8 mouse cellular contexts compared by ENCODE assay signal in genomic region chr5:97111207-97111910, GRCm38 (mm10). TPM values are rescaled to one million over a fixed set of nuclear protein-coding genes. Genes with fewer than 3 reads are reported as not detected.
A peak's percentile ranks its signal among the peaks of the same experiment; 100 is the strongest.
DNase-seq lines count a peak whose midpoint lies in the region; ATAC-seq and TF ChIP-seq lines count a peak whose summit lies in the region.

TSS of gene Paqr3 (minus strand) at chr5:97111596.

- peak within 1 kb of the TSS; percentile 75 for H3K4me3 ChIP-seq in forebrain, embryonic 10.5 days
- peak within 1 kb of the TSS; percentile 87 for H3K4me3 ChIP-seq in heart, embryonic 15.5 days
- H3K4me3 ChIP-seq in liver, embryonic 14.5 days (ENCODE audit: insufficient read depth in 1 of 2, low read depth in 2 of 2, low read length in 2 of 2), result peak within 1 kb of the TSS; percentile 55 to 82
- peak within 1 kb of the TSS; percentile 68 for H3K4me3 ChIP-seq in neural tube, embryonic 11.5 days (ENCODE audit: low read depth, low read length)
- peak within 1 kb of the TSS; percentile 70 for H3K4me3 ChIP-seq in stomach, postnatal 0 days (ENCODE audit: low read depth, low read length)

- WGBS in forebrain, embryonic 10.5 days, result 1% methylated on average over 59 of the region's 62 CpGs
- 1% methylated on average over 53 of the region's 62 CpGs for WGBS in heart, embryonic 15.5 days
- WGBS in liver, embryonic 14.5 days (ENCODE audit: insufficient replicate concordance), result 2% methylated on average over 59 of the region's 62 CpGs
- under 1% methylated on average over 50 of the region's 62 CpGs for WGBS in neural tube, embryonic 11.5 days
- WGBS in stomach, postnatal 0 days, result under 1% methylated on average over 52 of the region's 62 CpGs

- H3K4me1 ChIP-seq in forebrain, embryonic 10.5 days, result peaks cover 13% of the 10 kb centered on the region
- H3K4me1 ChIP-seq in heart, embryonic 15.5 days (replicated peaks), result peaks cover 8% of the 10 kb centered on the region
- peaks cover 0 to 9% of the 10 kb centered on the region in 2 experiments; a peak in 2 of 4 replicates for H3K4me1 ChIP-seq in liver, embryonic 14.5 days (replicated peaks; ENCODE audit: control insufficient read depth in 2 of 2, insufficient read depth in 2 of 2, low read length in 1 of 2)
- peaks cover 7% of the 10 kb centered on the region; the same call in 1 of the 2 replicates for H3K4me1 ChIP-seq in neural tube, embryonic 11.5 days (ENCODE audit: control insufficient read depth, insufficient read depth, low read length)
- no peaks in the 10 kb centered on the region for H3K4me1 ChIP-seq in stomach, postnatal 0 days (replicated peaks; ENCODE audit: control insufficient read depth, insufficient read depth)

- peaks cover 9% of the 10 kb centered on the region; the same call in 1 of the 2 replicates for H3K36me3 ChIP-seq in forebrain, embryonic 10.5 days (replicated peaks)
- no peaks in the 10 kb centered on the region for H3K36me3 ChIP-seq in heart, embryonic 15.5 days
- no peaks in the 10 kb centered on the region for H3K36me3 ChIP-seq in liver, embryonic 14.5 days (replicated peaks; ENCODE audit: control insufficient read depth, insufficient read depth, low read depth)
- peaks cover 1% of the 10 kb centered on the region for H3K36me3 ChIP-seq in neural tube, embryonic 11.5 days (ENCODE audit: control insufficient read depth, insufficient read depth, low read length)
- H3K36me3 ChIP-seq in stomach, postnatal 0 days (ENCODE audit: control insufficient read depth, insufficient read depth, low read length), result no peaks in the 10 kb centered on the region

- TF ChIP-seq EP300 in liver, embryonic 14.5 days (IDR thresholded peaks at IDR 0.05; ENCODE audit: low read depth), result no peak
- TF ChIP-seq EP300 in stomach, postnatal 0 days (optimal IDR thresholded peaks at IDR 0.05), result no peak

- peak within 1 kb of the TSS; percentile 84 for H3K27ac ChIP-seq in forebrain, embryonic 10.5 days
- peak within 1 kb of the TSS; percentile 53 for H3K27ac ChIP-seq in heart, embryonic 15.5 days
- H3K27ac ChIP-seq in liver, embryonic 14.5 days, result no peak within 1 kb of the TSS
- H3K27ac ChIP-seq in neural tube, embryonic 11.5 days (ENCODE audit: low read depth, low read length), result 0 out of 2 replicates have a peak within 1 kb of the TSS, but pooled peaks have one; percentile 49
- no peak within 1 kb of the TSS; the same call in 1 of the 2 replicates for H3K27ac ChIP-seq in stomach, postnatal 0 days (replicated peaks)

- H3K9me3 ChIP-seq in forebrain, embryonic 10.5 days, result no peaks in the 10 kb centered on the region
- H3K9me3 ChIP-seq in heart, embryonic 15.5 days (replicated peaks), result no peaks in the 10 kb centered on the region
- no peaks in the 10 kb centered on the region for H3K9me3 ChIP-seq in liver, embryonic 14.5 days (ENCODE audit: control insufficient read depth, low read length)
- no peaks in the 10 kb centered on the region for H3K9me3 ChIP-seq in neural tube, embryonic 11.5 days (ENCODE audit: control insufficient read depth, low read length)
- no peaks in the 10 kb centered on the region for H3K9me3 ChIP-seq in stomach, postnatal 0 days (ENCODE audit: control insufficient read depth, low read length)

- no peaks in the 10 kb centered on the region for H3K27me3 ChIP-seq in forebrain, embryonic 10.5 days (ENCODE audit: poor library complexity, severe bottlenecking)
- H3K27me3 ChIP-seq in heart, embryonic 15.5 days, result no peaks in the 10 kb centered on the region
- H3K27me3 ChIP-seq in liver, embryonic 14.5 days (ENCODE audit: control insufficient read depth, insufficient read depth, low read length), result peaks cover 4% of the 10 kb centered on the region
- no peaks in the 10 kb centered on the region for H3K27me3 ChIP-seq in neural tube, embryonic 11.5 days (ENCODE audit: control insufficient read depth, insufficient read depth, low read length)
- no peaks in the 10 kb centered on the region for H3K27me3 ChIP-seq in stomach, postnatal 0 days (ENCODE audit: control insufficient read depth, insufficient read depth, low read length)

- H3K9ac ChIP-seq in heart, embryonic 15.5 days, result peak within 1 kb of the TSS; percentile 67
- peak within 1 kb of the TSS; percentile 14 for H3K9ac ChIP-seq in liver, embryonic 14.5 days (replicated peaks)
- H3K9ac ChIP-seq in neural tube, embryonic 11.5 days (ENCODE audit: low read length), result peak within 1 kb of the TSS; percentile 78
- H3K9ac ChIP-seq in stomach, postnatal 0 days (ENCODE audit: low read length), result peak within 1 kb of the TSS; percentile 63

- peak within 1 kb of the TSS; percentile 93 for H3K4me2 ChIP-seq in heart, embryonic 15.5 days
- H3K4me2 ChIP-seq in liver, embryonic 14.5 days (ENCODE audit: low read depth), result peak within 1 kb of the TSS; percentile 74
- H3K4me2 ChIP-seq in neural tube, embryonic 11.5 days (ENCODE audit: low read depth), result peak within 1 kb of the TSS; percentile 77
- H3K4me2 ChIP-seq in stomach, postnatal 0 days (replicated peaks; ENCODE audit: low read depth), result peak within 1 kb of the TSS; percentile 82

- peak; percentile 89 for ATAC-seq in CD4-positive, CD25-positive, alpha-beta regulatory T cell, adult 4 months
- peak; percentile 99 for ATAC-seq in heart, embryonic 15.5 days (replicated peaks; ENCODE audit: insufficient number of reproducible peaks, insufficient read depth, low FRiP score, low read depth)
- peak; percentile 97 for ATAC-seq in liver, embryonic 14.5 days (ENCODE audit: insufficient read depth)
- peak; percentile 99 for ATAC-seq in neural tube, embryonic 11.5 days (ENCODE audit: insufficient read depth, low FRiP score, low TSS enrichment)
- ATAC-seq in stomach, postnatal 0 days (ENCODE audit: low FRiP score, low TSS enrichment), result peak; percentile 99

- TF ChIP-seq CTCF in liver, embryonic 14.5 days (IDR thresholded peaks at IDR 0.05; ENCODE audit: low read depth), result no peak
- TF ChIP-seq CTCF in stomach, postnatal 0 days (IDR thresholded peaks at IDR 0.05; ENCODE audit: low read depth), result peak; percentile 7; the same call in 1 of the 2 replicates

- peak; percentile 75 for DNase-seq in c-Kit-negative CD71-positive TER-119-positive erythroid progenitor cells, embryonic 14.5 days (ENCODE audit: low read depth, low spot score)
- DNase-seq in forebrain, embryonic 10.5 days (ENCODE audit: extremely low spot score, low spot score), result peak; percentile 96
- peak; percentile 97 to 99 for DNase-seq in kidney, postnatal 25 days
- peak; percentile 75 to 85 (median 80) for DNase-seq in liver, embryonic 14.5 days (ENCODE audit: low read depth in 3 of 3, low spot score in 3 of 3)
- DNase-seq in neural tube, embryonic 11.5 days (ENCODE audit: low spot score), result peak; percentile 95
- peak; percentile 97 for DNase-seq in stomach, postnatal 0 days (ENCODE audit: low spot score)

RNA-seq across cellular contexts. Expression of gene Paqr3, which starts in this region (rescaled TPM):
- 1 to 10 TPM; 1.5 to 1.7 TPM for polyA plus RNA-seq in CD4-positive, CD25-positive, alpha-beta regulatory T cell, adult 4 months (2017; shearing (Covaris generic))
- polyA plus RNA-seq in forebrain, embryonic 10.5 days (2016; fragmentation: Nextera tagmentation; extraction: Ambion mirVana), result 7.0 and 7.9 TPM in 2 replicates
- polyA plus RNA-seq in heart, embryonic 15.5 days (2015; fragmentation: Nextera tagmentation; extraction: Ambion mirVana), result 1.1 and 2.1 TPM in 2 replicates
- 0.59 and 0.86 TPM in 2 replicates for polyA plus RNA-seq in liver, embryonic 14.5 days (2012; rRNA removed)
- 0.49 and 0.77 TPM in 2 replicates for polyA plus RNA-seq in liver, embryonic 14.5 days (2014; fragmentation: Nextera tagmentation; extraction: Ambion mirVana)
- 12.2 and 17.2 TPM in 2 replicates for polyA plus RNA-seq in neural tube, embryonic 11.5 days (2014; fragmentation: Nextera tagmentation; extraction: Ambion mirVana)
- 1.2 and 1.4 TPM in 2 replicates for polyA plus RNA-seq in stomach, postnatal 0 days (2015; fragmentation: Nextera tagmentation; extraction: Ambion mirVana)

Comparison
In these comparisons a context has a peak if more than half of its experiments do, and no peak if none do; other contexts are left out.
1. Peak in DNase-seq, ATAC-seq, H3K4me3 ChIP-seq, H3K9ac ChIP-seq and H3K4me2 ChIP-seq in liver, embryonic 14.5 days; RNA of the gene not detected or under 1 TPM.
2. H3K27ac ChIP-seq: peak in forebrain, embryonic 10.5 days (single experiment), heart, embryonic 15.5 days (single experiment) and neural tube, embryonic 11.5 days (single experiment); none in liver, embryonic 14.5 days (single experiment) and stomach, postnatal 0 days (single experiment).
3. H3K9ac ChIP-seq: peak in every context shown above with its lines; median percentile 78 in neural tube, embryonic 11.5 days; 67 in heart, embryonic 15.5 days; 63 in stomach, postnatal 0 days; 14 in liver, embryonic 14.5 days.
4. Peak in every context shown above with its lines, with median percentiles within 50 percentile points of each other: ATAC-seq, DNase-seq, H3K4me3 ChIP-seq and H3K4me2 ChIP-seq.